Mouse (Mus musculus): Measurements from ENCODE around the gene Lrrc25.

Lrrc25 gene

GRCm38 (mm10) chr8:70599507-70600290 is 16.3 kb upstream of the Lrrc25 start:
- no peak for DNase-seq (ENCODE audit: low spot score in 2 of 2)

GRCm38 (mm10) chr8:70600473-70601270 is 15.3 kb upstream of the Lrrc25 start:
- DNase-seq (ENCODE audit: low spot score in 2 of 2) = no peak

GRCm38 (mm10) chr8:70601271-70601649 is 14.7 kb upstream of the Lrrc25 start:
- peak; percentile 57 to 59 for DNase-seq (ENCODE audit: low spot score in 2 of 2)

- no peak for DNase-seq (ENCODE audit: low spot score in 2 of 2)
These were observed 13.7 kb upstream of the Lrrc25 start for GRCm38 (mm10) chr8:70602139-70602811.

GRCm38 (mm10) chr8:70604558-70604957 is 11.4 kb upstream of the Lrrc25 start:
- no peak for DNase-seq (ENCODE audit: low spot score in 2 of 2)

GRCm38 (mm10) chr8:70605871-70606779 is 9.8 kb upstream of the Lrrc25 start:
- no peak for DNase-seq (ENCODE audit: low spot score in 2 of 2)

- DNase-seq (ENCODE audit: low spot score in 2 of 2) = peak in 1 of 2 experiments; percentile 9
These were observed 9.0 kb upstream of the Lrrc25 start for GRCm38 (mm10) chr8:70606780-70607602.

- DNase-seq (ENCODE audit: low spot score in 2 of 2) = no peak
These were observed 8.4 kb upstream of the Lrrc25 start for GRCm38 (mm10) chr8:70607603-70607897.

GRCm38 (mm10) chr8:70607898-70608748 is 7.8 kb upstream of the Lrrc25 start:
- DNase-seq (ENCODE audit: low spot score in 2 of 2) = peak in 1 of 2 experiments; percentile 45

- DNase-seq (ENCODE audit: low spot score in 2 of 2) = no peak
These were observed 7.1 kb upstream of the Lrrc25 start, which contains the start of gene Ssbp4 for GRCm38 (mm10) chr8:70608749-70609367. Gene Ssbp4, minus strand, starts transcription at chr8:70608872.

- DNase-seq (ENCODE audit: low spot score in 2 of 2) = peak; percentile 79
These were observed 6.5 kb upstream of the Lrrc25 start for GRCm38 (mm10) chr8:70609368-70609848.

- DNase-seq (ENCODE audit: low spot score in 2 of 2) = peak; percentile 76 to 78
These were observed 5.8 kb upstream of the Lrrc25 start for GRCm38 (mm10) chr8:70609849-70610795.

GRCm38 (mm10) chr8:70610796-70611771 is 4.9 kb upstream of the Lrrc25 start:
- DNase-seq (ENCODE audit: low spot score in 2 of 2) = peak; percentile 83 to 94

- DNase-seq (ENCODE audit: low spot score in 2 of 2) = peak; percentile 84 to 93
These were observed 4.1 kb upstream of the Lrrc25 start for GRCm38 (mm10) chr8:70611849-70612248.

GRCm38 (mm10) chr8:70613763-70614162 is 2.2 kb upstream of the Lrrc25 start:
- no peak for DNase-seq (ENCODE audit: low spot score in 2 of 2)

GRCm38 (mm10) chr8:70614469-70614868 is 1.5 kb upstream of the Lrrc25 start:
- no peak for DNase-seq (ENCODE audit: low spot score in 2 of 2)

- no peak for DNase-seq (ENCODE audit: low spot score in 2 of 2)
These were observed 674 bp upstream of the Lrrc25 start for GRCm38 (mm10) chr8:70615281-70615680.
